Mouse (Mus musculus): Measurements from ENCODE around the gene Gabre. TPM values are rescaled to one million over a fixed set of nuclear protein-coding genes. Genes with fewer than 3 reads are reported as not detected.

The Gabre gene
- polyA plus RNA-seq, 1 experiment, result 2.2 TPM

GRCm38 (mm10) chrX:72270637-72271036 is 4.0 kb downstream of the Gabre start:
- H3ac ChIP-seq (ENCODE audit: control insufficient read depth, insufficient read length), result no peak overlapping the region
- TF ChIP-seq MYOG (IDR thresholded peaks at IDR 0.05; ENCODE audit: control insufficient read depth in 1 of 3, insufficient read depth in 1 of 3, insufficient read length in 2 of 3, low read depth in 2 of 3), result no peak
- no peak for TF ChIP-seq SRF (IDR thresholded peaks at IDR 0.05; ENCODE audit: control insufficient read depth, insufficient read length, low read depth)
- no peak for TF ChIP-seq MAX (IDR thresholded peaks at IDR 0.05; ENCODE audit: low read depth)
- no peak for TF ChIP-seq TCF12 (IDR thresholded peaks at IDR 0.05; ENCODE audit: insufficient read depth, poor library complexity, severe bottlenecking)
- no peak for TF ChIP-seq REST (IDR thresholded peaks at IDR 0.05; ENCODE audit: insufficient read depth, insufficient read length)
- no peak overlapping the region for H3K4me2 ChIP-seq (ENCODE audit: low read depth)
- H3K4me3 ChIP-seq, result no peak overlapping the region
- no peaks in the 10 kb centered on the region for H3K79me2 ChIP-seq (ENCODE audit: control insufficient read depth, insufficient read depth)
- H3K36me3 ChIP-seq (ENCODE audit: control insufficient read depth, insufficient read depth), result no peaks in the 10 kb centered on the region
- H3K27me3 ChIP-seq (ENCODE audit: control insufficient read depth, insufficient read depth, insufficient read length), result no peaks in the 10 kb centered on the region

- no peak within 1 kb of the TSS for H3ac ChIP-seq (ENCODE audit: control insufficient read depth, insufficient read length)
- no peak for TF ChIP-seq TCF3 (IDR thresholded peaks at IDR 0.05; ENCODE audit: insufficient read length, low read depth)
- no peak for TF ChIP-seq POLR2AphosphoS2 (IDR thresholded peaks at IDR 0.05; ENCODE audit: insufficient read length, low read depth)
- TF ChIP-seq SRF (IDR thresholded peaks at IDR 0.05; ENCODE audit: control insufficient read depth, insufficient read length, low read depth), result no peak
- TF ChIP-seq MYOD1 (IDR thresholded peaks at IDR 0.05; ENCODE audit: control insufficient read depth in 1 of 3, insufficient read length in 2 of 3, low read depth in 2 of 3), result no peak
- TF ChIP-seq REST (IDR thresholded peaks at IDR 0.05; ENCODE audit: insufficient read depth, insufficient read length), result no peak
- TF ChIP-seq E2F4 (IDR thresholded peaks at IDR 0.05; ENCODE audit: insufficient read depth), result no peak
- TF ChIP-seq USF1 (IDR thresholded peaks at IDR 0.05; ENCODE audit: low read depth), result no peak
- no peak for TF ChIP-seq POLR2A (IDR thresholded peaks at IDR 0.05; ENCODE audit: insufficient read length, low read depth)
- no peak for TF ChIP-seq MAX (IDR thresholded peaks at IDR 0.05; ENCODE audit: low read depth)
- TF ChIP-seq TCF12 (IDR thresholded peaks at IDR 0.05; ENCODE audit: insufficient read depth, poor library complexity, severe bottlenecking), result no peak
- TF ChIP-seq MYOG (IDR thresholded peaks at IDR 0.05; ENCODE audit: control insufficient read depth in 1 of 3, insufficient read depth in 1 of 3, insufficient read length in 2 of 3, low read depth in 2 of 3), result no peak
- no peak for TF ChIP-seq CEBPB (IDR thresholded peaks at IDR 0.05; ENCODE audit: insufficient read depth, poor library complexity, severe bottlenecking)
- H3K27me3 ChIP-seq (ENCODE audit: control insufficient read depth, insufficient read depth, insufficient read length), result no peaks in the 10 kb centered on the region
- no peak within 1 kb of the TSS for H3K4me3 ChIP-seq
- no peaks in the 10 kb centered on the region for H3K79me2 ChIP-seq (ENCODE audit: control insufficient read depth, insufficient read depth)
- no peaks in the 10 kb centered on the region for H3K36me3 ChIP-seq (ENCODE audit: control insufficient read depth, insufficient read depth)
- no peak within 1 kb of the TSS for H3K4me2 ChIP-seq (ENCODE audit: low read depth)
Measured at GRCm38 (mm10) chrX:72221717-72222116, 52.9 kb downstream of the Gabre start, which contains the start of gene Magea4. Gene Magea4, plus strand, starts transcription at chrX:72222017.

Other genes with a start within 250 kb of the Gabre start
- gene Magea4, start 52.8 kb downstream of the Gabre start, polyA plus RNA-seq (2012; fragmentation: generic; extraction: Trizol), result not detected
- gene Magea10, start 112.1 kb upstream of the Gabre start, polyA plus RNA-seq (2012; fragmentation: generic; extraction: Trizol), result not detected

Measured in myocyte (in vitro differentiated cells).